Mouse (Mus musculus) yolk sac, embryonic 10.5 days (tissue): ENCODE measurements around the gene Tram1l1.
A peak's percentile ranks its signal among the peaks of the same experiment; 100 is the strongest.
"Not testable (repeated sequence)": the region's sequence is repeated elsewhere in the genome, so short reads cannot be mapped to it uniquely, and the experiment has no call there.

Experiments used
- DNase-seq: peaks from one replicate; pipeline ENCODE4 v3.0.0-alpha.2; 2017; ENCODE audit warnings: low spot score

The Tram1l1 gene

DNA sequence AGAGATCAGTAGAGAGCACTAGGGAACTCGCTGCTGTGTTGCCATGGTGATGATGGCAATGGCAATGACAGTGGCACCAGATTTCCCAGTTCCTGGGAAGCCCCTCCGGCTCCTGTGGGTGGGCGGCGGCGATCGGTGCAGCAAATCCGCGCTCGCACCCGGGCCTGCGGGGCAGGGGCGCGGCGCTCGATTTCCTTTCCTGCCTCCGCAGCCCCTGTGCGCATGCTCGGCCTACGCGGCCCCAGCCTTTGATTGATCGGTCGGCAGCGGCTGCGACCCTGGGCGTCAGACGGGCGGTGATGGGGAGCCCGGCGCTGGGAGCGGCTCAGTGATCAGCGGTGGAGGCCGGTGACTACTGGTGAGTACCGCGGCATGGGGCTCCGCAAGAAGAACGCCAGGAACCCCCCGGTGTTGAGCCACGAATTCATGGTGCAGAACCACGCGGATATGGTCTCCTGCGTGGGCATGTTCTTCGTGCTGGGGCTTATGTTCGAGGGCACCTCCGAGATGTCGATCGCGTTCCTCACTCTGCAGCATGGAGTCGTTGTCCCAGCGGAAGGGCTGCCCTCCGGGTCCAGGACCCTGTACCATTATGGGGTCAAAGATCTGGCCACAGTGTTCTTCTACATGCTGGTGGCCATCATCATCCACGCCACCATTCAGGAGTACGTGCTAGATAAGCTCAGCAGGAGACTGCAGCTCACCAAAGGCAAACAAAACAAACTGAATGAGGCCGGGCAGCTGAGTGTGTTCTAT is at the start of gene Tram1l1:
Gene Tram1l1, plus strand, starts transcription at position 35 of the 756 bp plus-strand sequence.
- DNase-seq, result peak; percentile 55

DNA sequence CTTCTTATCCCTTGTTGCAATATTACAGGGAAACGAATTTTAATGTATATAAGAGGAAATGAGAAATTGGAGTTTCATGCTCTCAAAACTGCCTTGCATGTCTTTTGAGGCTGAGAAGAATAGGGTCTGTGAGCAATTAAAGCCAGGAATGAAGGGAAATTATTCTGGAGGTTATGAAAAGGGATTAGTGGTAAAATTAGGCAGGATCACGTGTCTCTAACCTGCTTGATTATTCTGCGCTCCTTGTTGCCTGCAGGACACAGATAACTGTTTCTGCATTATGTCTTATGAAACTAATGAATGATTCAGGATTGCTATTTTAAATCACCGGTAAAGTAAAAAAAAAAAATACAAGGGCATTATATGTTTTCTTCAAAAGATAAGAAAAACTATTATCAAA is 49.4 kb upstream of the Tram1l1 start:
- no peak for DNase-seq

DNA sequence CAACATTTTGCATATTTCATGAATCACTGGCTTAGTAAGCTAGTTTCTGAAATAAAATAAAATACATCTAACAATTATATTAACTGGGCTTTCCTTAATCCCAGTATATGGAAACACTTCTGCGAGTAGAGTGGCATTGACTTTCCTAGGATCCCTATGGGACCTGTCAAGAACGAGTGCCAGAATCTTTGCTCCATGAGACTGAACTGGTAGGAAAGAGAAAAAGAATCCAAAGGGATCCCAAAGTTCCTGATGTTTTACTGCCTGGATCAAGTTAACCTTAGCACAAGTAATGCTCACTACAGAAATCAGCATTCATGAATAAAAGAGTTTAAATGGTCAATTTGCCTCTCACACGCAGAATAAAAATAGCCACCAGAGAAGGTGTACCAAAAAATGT is 49.0 kb upstream of the Tram1l1 start:
- DNase-seq, result no peak

DNA sequence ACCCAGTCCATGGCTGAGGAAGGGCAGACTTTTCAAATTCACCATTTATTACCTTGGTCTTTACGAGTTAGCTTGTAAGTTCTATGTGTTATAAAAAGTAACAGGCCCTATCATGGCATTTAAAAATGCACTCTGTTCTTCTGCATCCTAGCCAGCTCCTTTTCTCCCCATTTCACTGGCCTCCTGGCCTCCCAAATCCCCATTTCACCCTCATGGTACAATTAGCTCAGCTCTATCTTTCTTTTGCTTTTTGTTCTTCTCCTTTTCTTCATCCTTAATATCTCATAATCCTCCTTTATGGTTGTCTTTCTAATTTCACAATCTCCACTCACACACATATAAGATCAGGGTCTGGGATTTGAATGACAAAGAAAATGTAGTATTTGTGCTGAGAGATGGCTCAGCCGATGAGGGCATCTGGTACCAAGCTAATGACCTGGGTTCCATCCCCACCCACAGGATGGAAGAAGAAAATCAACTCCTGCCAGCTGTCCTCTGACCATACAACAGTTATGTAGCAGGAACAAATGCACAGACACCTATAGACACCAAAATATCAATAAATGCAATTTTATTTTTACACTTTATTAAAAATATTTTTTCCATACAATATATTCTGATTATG is 48.1 kb upstream of the Tram1l1 start:
- no peak for DNase-seq

GRCm38 (mm10) chr3:124274928-124275609 is 45.6 kb upstream of the Tram1l1 start:
- DNase-seq, result not testable (repeated sequence)

- DNase-seq, result not testable (repeated sequence)
Observed at GRCm38 (mm10) chr3:124288936-124289335, 31.7 kb upstream of the Tram1l1 start.

- no peak for DNase-seq
Observed at GRCm38 (mm10) chr3:124319254-124319653, 1.4 kb upstream of the Tram1l1 start.

DNA sequence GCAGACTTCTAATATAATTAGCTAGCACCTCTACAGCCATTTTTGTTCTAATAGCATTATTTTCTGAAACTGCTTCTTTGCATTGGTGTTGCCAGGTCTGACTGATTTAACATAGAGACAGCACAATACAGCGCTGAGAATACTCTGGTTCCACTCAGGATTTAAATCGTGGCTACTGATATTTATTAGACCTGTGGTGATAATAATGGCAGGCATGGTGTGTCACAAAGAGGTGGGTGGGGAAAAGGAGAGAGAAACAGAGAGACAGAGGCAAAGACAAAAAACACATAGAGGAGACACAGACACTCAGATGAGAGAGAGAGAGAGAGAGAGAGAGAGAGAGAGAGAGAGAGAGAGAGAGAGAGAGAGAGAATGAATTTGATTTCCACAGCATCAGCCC is 257 bp upstream of the Tram1l1 start:
- no peak for DNase-seq

DNA sequence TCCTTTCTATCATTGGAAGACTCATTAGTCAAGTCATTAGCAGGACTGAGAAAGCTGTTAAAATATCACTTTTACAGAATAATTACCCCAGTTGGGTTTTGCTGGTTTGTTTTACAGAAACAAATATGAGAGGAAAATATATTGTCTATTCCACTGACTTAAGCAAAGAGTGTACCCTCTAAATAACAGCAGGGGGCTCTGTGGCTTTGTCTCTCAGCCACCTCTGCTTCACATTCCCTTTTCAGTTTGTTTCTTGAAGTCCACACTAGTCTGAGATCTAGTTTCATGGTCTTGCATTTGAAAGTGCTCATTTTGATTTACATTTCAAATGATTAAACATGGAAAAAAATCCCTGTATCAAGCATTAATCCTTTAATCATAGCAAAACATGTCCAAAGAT is 25.8 kb downstream of the Tram1l1 start:
- DNase-seq, result no peak

DNA sequence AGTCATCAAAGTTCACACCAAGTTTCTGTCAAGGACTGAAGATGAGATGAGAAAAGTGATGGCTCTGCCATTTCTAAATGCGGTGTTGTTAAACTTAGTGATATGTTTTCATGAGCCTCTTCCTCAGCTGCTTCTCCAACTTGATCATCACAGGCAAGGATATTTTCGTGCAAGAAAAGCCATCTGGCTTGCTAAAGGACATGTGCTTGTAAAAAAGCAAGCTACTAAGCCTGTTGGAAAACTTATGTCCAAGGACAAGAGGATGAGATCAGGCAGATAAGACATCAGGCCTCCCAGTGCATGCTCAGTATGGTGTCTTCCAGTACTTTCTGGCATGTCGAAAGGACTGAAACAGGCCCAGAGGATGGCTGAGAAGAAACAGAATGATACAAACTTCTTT is 36.9 kb downstream of the Tram1l1 start:
- no peak for DNase-seq

GRCm38 (mm10) chr3:124372031-124372430 is 51.4 kb downstream of the Tram1l1 start:
- no peak for DNase-seq
